In the genomic region with DNA sequence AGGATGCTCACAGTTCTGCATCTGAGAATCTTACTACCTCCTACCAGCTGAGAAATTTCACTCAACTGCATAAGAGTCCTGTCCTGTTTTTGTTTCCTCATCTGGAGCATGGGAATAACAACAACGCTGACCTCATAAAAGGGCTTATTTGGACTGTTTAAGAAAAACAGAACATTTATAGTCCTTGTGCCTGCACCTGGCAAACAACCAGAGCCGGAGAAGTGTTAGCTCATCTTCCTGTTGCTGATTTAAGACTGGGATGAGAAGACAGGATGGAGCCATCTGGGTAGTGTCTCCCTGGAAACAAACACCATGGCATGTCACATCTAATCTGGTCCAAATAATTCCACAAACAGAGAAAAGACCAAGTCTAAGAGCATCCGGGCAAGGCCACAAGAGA, we compare ENCODE assay signal across 9 mouse cellular contexts. TPM values are rescaled to one million over a fixed set of nuclear protein-coding genes. Genes with fewer than 3 reads are reported as not detected.
A peak's percentile ranks its signal among the peaks of the same experiment; 100 is the strongest.
DNase-seq lines count a peak whose midpoint lies in the region; ATAC-seq and TF ChIP-seq lines count a peak whose summit lies in the region.
"Had no signal": no experiment of that assay in that cellular context is flagged by ENCODE, and none has a peak within 500 bp of the region (broad histone marks: within the 10 kb centered on the region; RNA-seq: fewer than 3 reads in every experiment).

No protein-coding gene starts in this region.

- DNase-seq in adrenal gland, adult 2 months = peak; percentile 33
- no peak for DNase-seq in adrenal gland, adult 18-20 months (ENCODE audit: low spot score in 2 of 2)
- peak; percentile 76 for DNase-seq in kidney, postnatal 14 days
- no peak for DNase-seq in stomach, postnatal 0 days (ENCODE audit: low spot score)
- no peak for DNase-seq in hindbrain, embryonic 14.5 days (ENCODE audit: low spot score)
- DNase-seq: lung, embryonic 14.5 days had no signal

- no peak for ATAC-seq in megakaryocyte, adult 5-6 weeks (ENCODE audit: poor library complexity, severe bottlenecking)
- ATAC-seq in stomach, postnatal 0 days (ENCODE audit: low FRiP score, low TSS enrichment) = peak; percentile 49; the same call in 1 of the 2 replicates
- ATAC-seq in hindbrain, embryonic 14.5 days (ENCODE audit: low FRiP score) = no peak
- no peak for ATAC-seq in forebrain, embryonic 12.5 days (ENCODE audit: low FRiP score)

- TF ChIP-seq CTCF in stomach, postnatal 0 days (IDR thresholded peaks at IDR 0.05; ENCODE audit: low read depth) = no peak

- no peaks in the 10 kb centered on the region for H3K9me3 ChIP-seq in megakaryocyte, embryonic 14.5 days
- no peaks in the 10 kb centered on the region for H3K9me3 ChIP-seq in stomach, postnatal 0 days (ENCODE audit: control insufficient read depth, low read length)
- H3K9me3 ChIP-seq in hindbrain, embryonic 14.5 days (ENCODE audit: control insufficient read depth, low read length) = no peaks in the 10 kb centered on the region
- H3K9me3 ChIP-seq in forebrain, embryonic 12.5 days = no peaks in the 10 kb centered on the region

- no peak for TF ChIP-seq EP300 in stomach, postnatal 0 days (optimal IDR thresholded peaks at IDR 0.05)

- H3K4me3 ChIP-seq in megakaryocyte, embryonic 14.5 days (replicated peaks) = peak overlapping the region; percentile 1
- no peak overlapping the region for H3K4me3 ChIP-seq in stomach, postnatal 0 days (ENCODE audit: low read depth, low read length)
- H3K4me3 ChIP-seq in hindbrain, embryonic 14.5 days (replicated peaks; ENCODE audit: low read length) = no peak overlapping the region
- no peak overlapping the region for H3K4me3 ChIP-seq in forebrain, embryonic 12.5 days (replicated peaks)

- peaks cover 58% of the 10 kb centered on the region for H3K4me1 ChIP-seq in megakaryocyte, embryonic 14.5 days
- H3K4me1 ChIP-seq in stomach, postnatal 0 days (replicated peaks; ENCODE audit: control insufficient read depth, insufficient read depth) = no peaks in the 10 kb centered on the region
- H3K4me1 ChIP-seq in hindbrain, embryonic 14.5 days (replicated peaks; ENCODE audit: control insufficient read depth, insufficient read depth, low read length) = no peaks in the 10 kb centered on the region
- H3K4me1 ChIP-seq in forebrain, embryonic 12.5 days = no peaks in the 10 kb centered on the region

- no peak overlapping the region for H3K4me2 ChIP-seq in stomach, postnatal 0 days (replicated peaks; ENCODE audit: low read depth)
- H3K4me2 ChIP-seq in hindbrain, embryonic 14.5 days (replicated peaks) = no peak overlapping the region
- no peak overlapping the region for H3K4me2 ChIP-seq in forebrain, embryonic 12.5 days
- H3K4me2 ChIP-seq: lung, embryonic 14.5 days had no signal

- no peaks in the 10 kb centered on the region for H3K27me3 ChIP-seq in megakaryocyte, embryonic 14.5 days (replicated peaks)
- H3K27me3 ChIP-seq in stomach, postnatal 0 days (ENCODE audit: control insufficient read depth, insufficient read depth, low read length) = no peaks in the 10 kb centered on the region
- no peaks in the 10 kb centered on the region for H3K27me3 ChIP-seq in hindbrain, embryonic 14.5 days (ENCODE audit: control insufficient read depth, insufficient read depth, low read length)
- no peaks in the 10 kb centered on the region for H3K27me3 ChIP-seq in forebrain, embryonic 12.5 days

- peaks cover 93% of the 10 kb centered on the region for H3K36me3 ChIP-seq in megakaryocyte, embryonic 14.5 days (replicated peaks; ENCODE audit: low read length)
- no peaks in the 10 kb centered on the region for H3K36me3 ChIP-seq in stomach, postnatal 0 days (ENCODE audit: control insufficient read depth, insufficient read depth, low read length)
- no peaks in the 10 kb centered on the region for H3K36me3 ChIP-seq in hindbrain, embryonic 14.5 days (replicated peaks; ENCODE audit: control insufficient read depth, insufficient read depth)
- H3K36me3 ChIP-seq in forebrain, embryonic 12.5 days (replicated peaks) = peaks cover 24% of the 10 kb centered on the region

- H3K9ac ChIP-seq in stomach, postnatal 0 days (ENCODE audit: low read length) = no peak overlapping the region
- H3K9ac ChIP-seq in hindbrain, embryonic 14.5 days = no peak overlapping the region
- H3K9ac ChIP-seq in forebrain, embryonic 12.5 days = no peak overlapping the region
- H3K9ac ChIP-seq: lung, embryonic 14.5 days had no signal

- no peak overlapping the region for H3K27ac ChIP-seq in stomach, postnatal 0 days (replicated peaks)
- H3K27ac ChIP-seq in hindbrain, embryonic 14.5 days = no peak overlapping the region
- no peak overlapping the region for H3K27ac ChIP-seq in forebrain, embryonic 12.5 days

- WGBS in stomach, postnatal 0 days = 66% methylated on average over 3 of the region's 3 CpGs
- WGBS in hindbrain, embryonic 14.5 days = 94% methylated on average over 3 of the region's 3 CpGs
- WGBS in forebrain, embryonic 12.5 days = 94% methylated on average over 3 of the region's 3 CpGs

RNA-seq across cellular contexts. Expression of gene Traf6, which starts 55.3 kb away (rescaled TPM):
- 10 to 100 TPM; 16.5 to 23.1 TPM for total RNA-seq in adrenal gland, adult 2 months (2021)
- 5.2 and 6.5 TPM in 2 replicates for polyA plus RNA-seq in adrenal gland, adult 2 months (2012; rRNA removed)
- total RNA-seq in adrenal gland, adult 18-20 months (2021) = 10 to 100 TPM; 21.0 to 22.9 TPM
- polyA plus RNA-seq in megakaryocyte, embryonic 14.5 days (2012; ENCODE audit: insufficient read depth, low replicate concordance) = 0.35 and 0.78 TPM in 2 replicates
- 27.7 and 30.2 TPM in 2 replicates for total RNA-seq in megakaryocyte, adult 5-6 weeks (2015)
- total RNA-seq in megakaryocyte, adult 5-6 weeks (2017) = 14.6 and 19.4 TPM in 2 replicates
- 4.4 and 4.5 TPM in 2 replicates for polyA plus RNA-seq in stomach, postnatal 0 days (2015; fragmentation: Nextera tagmentation; extraction: Ambion mirVana)
- polyA plus RNA-seq in hindbrain, embryonic 14.5 days (2014; fragmentation: Nextera tagmentation; extraction: Ambion mirVana) = 8.0 and 8.5 TPM in 2 replicates
- 18.9 and 19.6 TPM in 2 replicates for polyA plus RNA-seq in forebrain, embryonic 12.5 days (2016; fragmentation: Nextera tagmentation; extraction: Ambion mirVana)

Comparison
In these comparisons a context has a peak if more than half of its experiments do, and no peak if none do; other contexts are left out.
1. DNase-seq: peak in adrenal gland, adult 2 months (single experiment) and kidney, postnatal 14 days (single experiment); none in adrenal gland, adult 18-20 months (0 of 2), stomach, postnatal 0 days (single experiment) and hindbrain, embryonic 14.5 days (single experiment).